Mouse (Mus musculus): ENCODE measurements at regions not wholly inside any gene's neighbourhood (a gene's known extent, or its start where the extent isn't known, plus 50 kb on each side); places are given as distances from the start of the nearest gene placed in this dataset.

GRCm38 (mm10) chr2:115090430-115091175 is 435.8 kb upstream of the Dph6 start:
- no peak overlapping the region for H3K9ac ChIP-seq (ENCODE audit: control insufficient read depth, low read depth, low read length, poor library complexity, severe bottlenecking)
- no peak overlapping the region for H3K27ac ChIP-seq (ENCODE audit: control insufficient read depth, low read depth, low read length)
- H3K9me3 ChIP-seq (replicated peaks; ENCODE audit: insufficient read depth, low read length), result no peaks in the 10 kb centered on the region
- H3K27me3 ChIP-seq (ENCODE audit: control insufficient read depth in 1 of 2, insufficient read depth in 2 of 2, low read length in 2 of 2), result no peaks in the 10 kb centered on the region
- no peak overlapping the region for H3K4me3 ChIP-seq (ENCODE audit: control insufficient read depth in 1 of 2, insufficient read depth in 1 of 2, low read depth in 2 of 2, low read length in 2 of 2)
- H3K4me1 ChIP-seq (ENCODE audit: control insufficient read depth in 1 of 2, insufficient read depth in 2 of 2, low read length in 2 of 2), result no peaks in the 10 kb centered on the region
- H3K36me3 ChIP-seq (ENCODE audit: control insufficient read depth in 1 of 2, insufficient read depth in 2 of 2, low read length in 2 of 2), result no peaks in the 10 kb centered on the region
- no peaks in the 10 kb centered on the region for H3K79me2 ChIP-seq (ENCODE audit: control insufficient read depth, insufficient read depth, low read length, poor library complexity)
- no peak for DNase-seq (ENCODE audit: low read depth, low spot score)
- TF ChIP-seq MYB (IDR thresholded peaks at IDR 0.05; ENCODE audit: low read depth, low read length) (no peak), CHD1 (IDR thresholded peaks at IDR 0.05; ENCODE audit: low read depth, low read length) (no peak), NELFE (IDR thresholded peaks at IDR 0.05; ENCODE audit: low read depth, low read length) (no peak), CHD2 (IDR thresholded peaks at IDR 0.05; ENCODE audit: low read length) (no peak), ZKSCAN1 (IDR thresholded peaks at IDR 0.05; ENCODE audit: low read depth, low read length) (no peak), ETS1 (IDR thresholded peaks at IDR 0.05; ENCODE audit: low read depth, low read length) (no peak), KAT2A (conservative IDR thresholded peaks at IDR 0.05; ENCODE audit: low read depth, low read length) (no peak), ZMIZ1 (IDR thresholded peaks at IDR 0.05; ENCODE audit: low read depth, low read length) (no peak), MXI1 (IDR thresholded peaks at IDR 0.05; ENCODE audit: low read depth, low read length) (no peak), MEF2A (IDR thresholded peaks at IDR 0.05; ENCODE audit: extremely low read depth, insufficient replicate concordance, low read depth, low read length, poor library complexity, severe bottlenecking) (no peak), EP300 (IDR thresholded peaks at IDR 0.05; ENCODE audit: low read depth in 1 of 2, low read length in 2 of 2) (no peak), MAZ (IDR thresholded peaks at IDR 0.05; ENCODE audit: low read depth, low read length) (no peak), MAFK (IDR thresholded peaks at IDR 0.05; ENCODE audit: borderline replicate concordance, low read depth, low read length) (no peak)

- H3K4me1 ChIP-seq (ENCODE audit: control insufficient read depth in 1 of 2, insufficient read depth in 2 of 2, low read length in 2 of 2), result no peaks in the 10 kb centered on the region
- no peak overlapping the region for H3K4me3 ChIP-seq (ENCODE audit: control insufficient read depth in 1 of 2, insufficient read depth in 1 of 2, low read depth in 2 of 2, low read length in 2 of 2)
- H3K9ac ChIP-seq (ENCODE audit: control insufficient read depth, low read depth, low read length, poor library complexity, severe bottlenecking), result no peak overlapping the region
- no peaks in the 10 kb centered on the region for H3K9me3 ChIP-seq (replicated peaks; ENCODE audit: insufficient read depth, low read length)
- TF ChIP-seq GATA1 (IDR thresholded peaks at IDR 0.05; ENCODE audit: low read depth, low read length) (no peak), ELF1 (IDR thresholded peaks at IDR 0.05; ENCODE audit: low read depth, low read length) (no peak), MXI1 (IDR thresholded peaks at IDR 0.05; ENCODE audit: low read depth, low read length) (no peak), TBP (IDR thresholded peaks at IDR 0.05; ENCODE audit: low read depth, low read length) (no peak), MAZ (IDR thresholded peaks at IDR 0.05; ENCODE audit: low read depth, low read length) (no peak)
- no peak for DNase-seq (ENCODE audit: low read depth, low spot score)
- no peaks in the 10 kb centered on the region for H3K36me3 ChIP-seq (ENCODE audit: control insufficient read depth in 1 of 2, insufficient read depth in 2 of 2, low read length in 2 of 2)
- no peak overlapping the region for H3K27ac ChIP-seq (ENCODE audit: control insufficient read depth, low read depth, low read length)
- no peaks in the 10 kb centered on the region for H3K27me3 ChIP-seq (ENCODE audit: control insufficient read depth in 1 of 2, insufficient read depth in 2 of 2, low read length in 2 of 2)
- H3K79me2 ChIP-seq (ENCODE audit: control insufficient read depth, insufficient read depth, low read length, poor library complexity), result no peaks in the 10 kb centered on the region
These were observed 440.6 kb upstream of the Dph6 start for GRCm38 (mm10) chr2:115095351-115095750.

Data from MEL (cell line).